Mouse (Mus musculus): ENCODE results near the gene Olfr1425.
"Not testable (repeated sequence)": the region's sequence is repeated elsewhere in the genome, so short reads cannot be mapped to it uniquely, and the experiment has no call there.

Olfr1425 gene

DNA sequence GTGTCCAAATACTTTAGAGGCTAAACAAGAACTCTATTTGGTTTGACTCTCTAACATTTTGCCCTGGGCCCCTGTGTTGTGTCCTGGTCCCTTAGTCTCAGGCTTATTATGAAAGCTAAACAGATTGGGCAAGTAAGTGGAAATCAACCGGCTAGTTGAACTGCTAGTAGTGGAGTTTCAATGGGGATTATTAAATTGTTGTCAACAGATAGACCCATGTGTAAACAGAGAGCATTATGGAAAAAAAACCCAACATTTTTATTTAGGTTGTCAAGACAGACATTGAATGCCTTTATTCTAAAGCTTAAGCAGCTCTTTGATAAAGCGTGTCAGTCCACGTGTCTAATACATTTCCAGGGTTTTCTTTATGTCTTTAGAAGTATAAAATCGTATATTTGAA lies at the start of gene Olfr1425:
Gene Olfr1425, minus strand, starts transcription at position 101 of the 400 bp plus-strand sequence.
- not testable (repeated sequence) for DNase-seq (ENCODE audit: low spot score in 2 of 2)

DNA sequence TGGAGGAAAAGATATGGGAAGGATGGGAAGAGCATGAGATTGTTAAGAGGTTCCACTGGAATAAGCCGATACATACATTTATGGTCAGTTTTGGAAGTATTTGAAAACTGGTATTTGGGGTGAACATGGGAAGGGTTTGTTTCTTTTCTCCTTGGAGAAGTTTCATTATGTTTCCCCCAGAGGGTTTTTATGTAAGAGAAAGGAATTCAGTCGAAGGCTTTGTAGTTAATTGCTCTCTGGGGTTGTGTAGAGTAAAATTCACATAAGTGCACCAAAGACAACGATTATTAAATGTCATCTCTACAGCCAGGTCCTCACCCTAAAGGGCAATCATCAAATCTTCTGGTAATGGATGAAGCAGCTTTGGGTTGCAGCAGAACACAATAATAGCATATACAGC lies 45.6 kb upstream of the Olfr1425 start, which contains the start of gene Olfr76:
Gene Olfr76, minus strand, starts transcription at position 101 of the 400 bp plus-strand sequence.
- no peak for DNase-seq (ENCODE audit: low spot score in 2 of 2)

DNA sequence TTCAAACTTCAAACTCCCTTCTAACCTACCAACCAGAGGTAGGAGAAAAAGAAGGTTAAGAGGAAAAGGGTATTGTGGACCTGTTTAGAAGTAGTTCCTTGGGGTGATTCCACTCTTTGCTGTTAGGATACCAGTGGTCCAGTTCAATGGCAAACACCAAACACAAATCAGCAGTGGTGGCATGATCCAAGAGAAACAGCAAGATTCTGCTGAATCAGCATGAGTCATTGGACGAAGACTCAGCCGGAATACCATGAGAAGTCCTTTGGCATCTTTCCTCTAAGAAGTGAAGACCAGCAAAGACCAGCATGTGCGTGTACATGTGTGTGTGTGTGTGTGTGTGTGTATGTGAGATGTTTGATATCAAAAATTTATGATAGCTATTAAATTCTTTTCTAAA lies 38.9 kb upstream of the Olfr1425 start:
- DNase-seq (ENCODE audit: low spot score in 2 of 2): no peak

DNA sequence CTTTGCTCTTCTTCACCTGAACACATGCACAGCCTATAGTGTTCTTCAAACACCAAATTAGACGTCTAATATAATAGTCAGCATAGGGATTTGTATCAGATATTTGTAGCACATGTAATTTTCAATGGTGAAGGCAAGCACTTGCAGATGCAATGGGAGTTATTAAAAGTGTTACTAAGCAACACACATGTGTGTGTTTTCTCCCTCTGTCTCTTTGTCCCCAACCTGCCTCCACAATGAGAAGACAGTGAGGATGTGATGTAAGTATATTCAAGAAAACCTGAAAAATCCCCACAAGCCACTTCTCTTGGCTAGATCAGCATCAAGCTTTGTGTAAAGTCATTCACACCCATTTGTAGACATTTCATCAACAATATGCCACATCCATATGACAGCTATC lies 38.3 kb upstream of the Olfr1425 start, which contains the start of gene Olfr1428:
Gene Olfr1428, minus strand, starts transcription at position 101 of the 400 bp plus-strand sequence.
- no peak for DNase-seq (ENCODE audit: low spot score in 2 of 2)

DNA sequence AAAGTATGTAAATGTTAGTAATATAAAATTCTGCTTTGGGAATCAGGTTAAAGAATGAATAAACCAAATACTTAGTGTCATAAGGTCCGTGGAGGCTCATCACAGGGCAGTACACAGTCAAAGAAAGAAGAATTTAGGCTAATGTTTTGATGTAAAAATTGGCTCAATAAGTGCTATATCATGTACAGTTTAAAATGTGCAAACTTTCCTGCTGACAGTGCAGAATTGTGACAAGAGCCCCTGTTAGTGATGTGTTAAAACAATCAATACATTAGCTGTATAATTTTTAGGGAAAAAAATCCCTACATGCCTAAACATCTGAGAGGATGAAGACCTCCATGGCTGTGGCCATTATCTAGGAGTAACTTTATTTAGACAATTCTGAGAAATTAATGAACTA lies 36.3 kb upstream of the Olfr1425 start:
- no peak for DNase-seq (ENCODE audit: low spot score in 2 of 2)

DNA sequence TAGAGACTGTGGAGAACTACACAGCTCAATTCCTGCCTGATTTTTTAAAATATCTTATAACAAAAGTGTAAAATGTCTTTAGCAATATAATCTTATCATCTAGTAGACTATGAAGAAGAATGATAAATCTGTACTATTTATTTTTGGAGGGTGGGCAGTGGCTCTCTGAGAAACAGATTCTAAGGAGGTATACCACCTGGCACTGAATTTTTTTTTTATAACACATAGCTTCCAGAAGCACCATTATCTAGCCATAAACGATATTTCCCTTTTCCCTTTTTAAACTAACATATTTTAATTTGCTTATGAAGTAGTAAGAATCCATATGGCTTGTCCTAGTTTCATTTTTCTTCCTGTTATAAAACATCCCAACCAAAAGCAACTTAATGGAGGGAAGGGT lies 27.0 kb upstream of the Olfr1425 start:
- DNase-seq (ENCODE audit: low spot score in 2 of 2): no peak

DNA sequence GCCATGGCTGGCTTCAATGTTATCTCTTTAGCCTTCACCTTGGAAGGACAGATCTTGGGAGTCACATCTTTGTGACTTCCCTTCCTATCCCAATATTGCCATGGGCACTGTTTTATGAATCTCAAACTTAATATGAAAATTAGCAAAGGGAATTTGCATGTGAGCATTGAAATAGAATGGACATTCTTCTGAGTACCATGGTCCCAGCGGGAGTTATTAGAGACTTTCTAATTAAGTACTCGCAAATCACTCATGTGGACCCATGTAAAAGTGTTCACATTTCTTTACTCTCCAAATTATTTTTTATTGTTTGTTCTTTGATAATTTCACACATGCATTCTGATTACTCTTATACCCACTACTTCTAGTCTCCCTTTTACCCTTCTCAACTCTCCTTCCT lies 25.7 kb upstream of the Olfr1425 start, which contains the start of gene Olfr1427:
Gene Olfr1427, minus strand, starts transcription at position 101 of the 400 bp plus-strand sequence.
- no peak for DNase-seq (ENCODE audit: low spot score in 2 of 2)

DNA sequence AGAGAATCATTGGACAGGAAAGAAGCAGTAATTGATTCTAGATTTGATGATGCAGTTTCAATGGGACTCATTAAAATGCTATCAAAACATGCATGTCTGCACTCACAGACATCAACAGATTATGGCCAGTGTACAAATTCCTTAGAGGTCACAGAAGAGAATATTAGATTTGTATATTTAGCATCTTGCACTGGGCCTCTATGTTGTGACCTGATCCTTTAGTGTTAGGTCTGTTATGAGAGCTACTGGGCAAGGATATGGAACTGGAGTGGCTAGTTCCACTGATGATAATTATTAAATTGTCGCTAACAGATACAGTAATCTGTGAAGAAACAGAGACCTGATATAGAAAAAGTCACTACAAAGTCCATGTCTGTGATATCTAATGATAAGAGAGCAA lies 14.4 kb upstream of the Olfr1425 start, which contains the start of gene Olfr1426:
Gene Olfr1426, minus strand, starts transcription at position 101 of the 400 bp plus-strand sequence.
- no peak for DNase-seq (ENCODE audit: low spot score in 2 of 2)

DNA sequence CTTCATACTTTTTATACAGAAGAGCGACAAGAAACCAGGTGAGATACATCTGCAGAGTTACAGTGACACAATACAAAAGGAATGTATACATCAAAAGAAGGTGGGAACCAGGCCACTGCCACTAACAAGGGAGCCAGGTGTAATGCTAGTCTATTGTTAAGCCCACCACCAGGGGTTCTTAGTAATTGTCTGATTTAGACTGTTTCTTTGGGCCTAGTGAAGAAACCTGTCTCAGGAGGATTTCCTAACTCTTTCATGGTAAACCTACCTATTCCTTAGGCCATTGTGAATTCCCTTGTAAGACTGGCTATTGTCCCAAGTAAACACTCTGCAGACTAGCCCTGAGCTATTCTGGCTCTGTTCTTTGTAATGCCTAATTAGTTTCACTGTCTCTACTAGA lies 8.0 kb downstream of the Olfr1425 start:
- DNase-seq (ENCODE audit: low spot score in 2 of 2): not testable (repeated sequence)

DNA sequence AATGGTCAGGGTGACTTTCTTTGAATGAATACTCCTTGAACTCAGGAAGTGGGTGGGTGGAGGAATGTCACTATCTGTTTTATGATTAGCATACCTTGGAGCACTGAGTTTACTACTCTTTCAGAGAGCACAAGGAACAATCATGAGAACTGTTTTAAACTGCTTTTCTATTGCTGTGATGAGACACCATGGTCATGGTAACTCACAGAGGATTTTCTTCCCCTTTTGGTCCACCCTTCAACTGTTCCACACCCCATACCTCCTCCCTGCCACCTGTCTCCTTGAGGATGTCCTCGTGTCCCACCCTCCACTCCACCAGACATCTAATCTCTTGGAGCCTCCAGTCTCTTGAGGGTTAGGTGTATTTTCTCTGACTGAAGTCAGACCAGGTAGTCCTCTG lies 9.7 kb downstream of the Olfr1425 start:
- DNase-seq (ENCODE audit: low spot score in 2 of 2): not testable (repeated sequence)

DNA sequence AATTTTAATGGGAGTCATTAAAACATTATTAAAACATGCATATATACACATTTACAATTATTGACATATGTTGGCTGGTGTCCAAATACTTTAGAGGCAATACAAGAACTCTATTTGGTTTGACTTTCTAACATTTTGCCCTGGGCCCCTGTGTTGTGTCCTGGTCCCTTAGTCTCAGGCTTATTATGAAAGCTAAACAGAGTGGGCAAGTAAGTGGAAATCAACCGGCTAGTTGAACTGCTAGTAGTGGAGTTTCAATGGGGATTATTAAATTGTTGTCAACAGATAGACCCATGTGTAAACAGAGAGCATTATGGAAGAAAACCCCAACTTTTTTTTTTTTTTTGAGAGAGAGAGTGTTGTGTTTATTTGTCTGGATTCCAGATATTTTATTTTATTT lies 14.9 kb downstream of the Olfr1425 start, which contains the start of gene Olfr1424:
Gene Olfr1424, minus strand, starts transcription at position 101 of the 400 bp plus-strand sequence.
- not testable (repeated sequence) for DNase-seq (ENCODE audit: low spot score in 2 of 2)

DNA sequence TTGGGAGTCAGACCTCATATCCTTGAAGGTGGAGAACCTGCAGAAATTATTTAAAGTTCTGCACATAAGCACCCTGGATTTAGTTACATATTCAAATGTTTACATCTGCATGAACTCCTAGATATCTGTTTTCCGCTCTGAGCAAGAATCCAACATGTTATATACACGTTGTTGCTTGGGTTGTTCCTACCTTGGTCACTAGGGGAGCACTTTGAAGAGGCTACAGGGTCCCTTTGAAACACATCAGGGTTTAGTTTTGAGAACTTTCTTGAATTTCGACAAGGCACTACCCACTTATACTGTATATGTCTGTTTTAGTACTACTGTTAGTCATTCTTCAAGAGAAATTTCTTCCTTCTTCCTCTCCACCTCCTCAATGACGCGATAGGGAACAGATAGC lies 34.4 kb downstream of the Olfr1425 start:
- no peak for DNase-seq (ENCODE audit: low spot score in 2 of 2)

DNA sequence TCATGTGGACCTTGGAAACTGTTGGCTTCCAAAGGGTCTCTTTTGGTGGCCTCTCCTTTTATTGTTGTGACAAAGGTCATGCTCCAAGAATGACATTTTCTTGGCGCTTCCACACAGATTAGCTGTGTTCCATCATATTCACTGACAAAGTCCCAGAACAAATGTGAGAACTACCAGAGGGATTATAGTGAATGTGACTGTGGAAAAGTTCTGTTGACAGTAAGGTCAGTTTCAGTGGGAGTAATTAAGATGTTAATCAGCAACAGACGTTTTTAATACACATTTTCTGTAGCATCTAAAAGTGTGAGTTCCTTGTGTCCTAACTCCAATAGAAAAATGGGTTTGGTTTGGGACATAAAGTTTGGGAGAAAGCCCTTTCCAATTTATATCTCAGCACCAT lies 36.3 kb downstream of the Olfr1425 start, which contains the start of gene Olfr1423:
Gene Olfr1423, minus strand, starts transcription at position 101 of the 400 bp plus-strand sequence.
- DNase-seq (ENCODE audit: low spot score in 2 of 2): no peak

DNA sequence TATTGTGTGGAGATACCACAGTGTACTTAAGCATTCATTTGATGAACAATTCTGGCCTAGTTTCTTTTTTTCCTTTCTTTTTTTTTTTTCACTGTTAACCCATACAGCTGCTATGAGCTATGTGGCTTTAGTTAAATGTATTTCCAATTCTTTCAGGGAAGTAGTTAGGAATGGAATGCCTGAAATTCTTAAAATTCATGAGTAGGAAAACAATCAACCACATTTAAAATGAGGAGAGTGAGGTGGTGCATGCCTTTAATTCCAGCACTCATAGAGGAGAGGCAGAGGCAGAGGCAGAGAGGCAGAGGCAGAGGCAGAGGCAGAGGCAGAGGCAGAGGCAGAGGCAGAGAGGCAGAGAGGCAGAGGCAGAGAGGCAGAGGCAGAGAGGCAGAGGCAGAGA lies 39.8 kb downstream of the Olfr1425 start:
- no peak for DNase-seq (ENCODE audit: low spot score in 2 of 2)

DNA sequence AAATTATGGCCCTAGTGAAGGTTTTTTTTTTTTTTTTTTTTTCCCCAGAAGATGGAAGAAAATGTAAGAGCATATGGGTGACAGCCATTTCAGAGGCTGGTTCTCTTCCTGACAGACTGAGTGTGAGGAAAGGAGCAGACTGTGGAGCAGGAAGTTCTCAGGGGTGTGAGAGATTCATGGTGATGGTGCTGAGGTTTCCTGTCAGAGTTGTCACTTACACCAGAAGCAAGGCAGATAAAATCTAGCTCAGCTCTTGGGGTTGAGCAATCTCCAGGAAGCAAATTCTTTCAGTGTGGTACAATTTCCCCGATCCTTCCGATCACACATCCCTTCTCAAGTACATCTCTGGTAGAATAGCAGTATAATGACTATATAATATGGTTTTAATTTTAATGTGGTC lies 50.9 kb downstream of the Olfr1425 start:
- no peak for DNase-seq (ENCODE audit: low spot score in 2 of 2)

DNA sequence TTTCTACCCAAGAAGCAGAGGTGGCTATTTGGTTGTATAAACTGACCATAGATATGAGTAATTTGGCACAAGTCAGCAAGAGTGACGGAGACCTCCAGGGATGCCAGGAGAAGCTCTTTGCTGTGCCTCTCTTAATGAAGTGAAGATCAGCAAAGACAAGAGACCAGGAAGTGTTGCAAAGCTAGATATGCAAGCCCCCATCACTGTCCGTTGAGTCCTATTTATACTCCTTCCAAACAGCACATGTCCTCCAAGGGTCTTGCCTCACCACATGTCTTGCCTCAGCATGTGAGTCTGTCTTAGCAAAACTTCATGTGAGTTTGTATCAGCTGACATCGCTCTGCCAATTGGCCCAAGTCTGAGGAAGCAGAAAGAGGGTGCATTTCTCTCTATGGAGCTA lies 52.2 kb downstream of the Olfr1425 start:
- DNase-seq (ENCODE audit: low spot score in 2 of 2): no peak

DNA sequence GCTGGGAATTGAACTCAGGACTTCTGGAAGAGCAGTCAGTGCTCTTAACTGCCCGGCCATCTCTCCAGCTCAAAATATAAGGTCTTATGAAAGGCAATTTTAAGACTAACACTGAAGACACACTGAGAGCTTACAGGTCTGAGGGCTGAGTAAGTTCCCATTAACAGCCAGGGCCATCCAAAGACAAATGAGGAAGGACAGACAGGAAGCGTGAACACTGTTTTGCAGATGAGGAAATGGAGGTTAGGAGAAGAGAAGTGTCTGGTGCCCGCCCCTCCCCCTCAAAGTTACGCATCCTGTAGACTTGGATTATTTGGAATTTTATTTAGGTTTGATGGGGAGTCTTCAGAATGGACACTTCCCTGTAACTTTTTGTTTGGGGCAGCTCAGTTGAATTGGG lies 53.4 kb downstream of the Olfr1425 start:
- no peak for DNase-seq (ENCODE audit: low spot score in 2 of 2)

Data from frontal cortex, postnatal 14 days (tissue).